Mouse (Mus musculus) bone marrow macrophage, adult 2 months (primary cell): Measurements from ENCODE around the gene Klhl5. TPM values are rescaled to one million over a fixed set of nuclear protein-coding genes. Genes with fewer than 3 reads are reported as not detected.

Experiments
- H3K27ac ChIP-seq: 2 replicates; pipeline ENCODE4 v1.5.1; 2012; ENCODE audit warnings: low read depth, low read length; ENCODE audit not compliant: insufficient read depth
- H3K4me1 ChIP-seq: 2 replicates; pipeline ENCODE4 v1.6.1; 2012; ENCODE audit warnings: low read length; ENCODE audit not compliant: control insufficient read depth, insufficient read depth
- H3K4me3 ChIP-seq: 2 replicates; pipeline ENCODE4 v1.5.1; 2012; ENCODE audit warnings: mild to moderate bottlenecking, low read length, moderate library complexity; ENCODE audit not compliant: insufficient read depth
- CTCF ChIP-seq: IDR thresholded peaks from 2 replicates; pipeline ENCODE4 v1.5.1; 2012; ENCODE audit warnings: low read depth, mild to moderate bottlenecking, low read length, moderate library complexity
- POLR2A ChIP-seq: IDR thresholded peaks from 2 replicates; pipeline ENCODE4 v1.6.1; 2012; ENCODE audit warnings: mild to moderate bottlenecking, low read depth, low read length, borderline replicate concordance
- polyA plus RNA-seq: library from polyadenylated mRNA; stranded (reverse); fragments of >200 nt; gene quantifications from 2 replicates; pipeline ENCODE4 v1.2.4, GENCODE M21; 2012; ENCODE audit not compliant: missing spikeins, insufficient read depth, insufficient read length

Klhl5 gene
- polyA plus RNA-seq, 1 experiment, result 58.8 TPM

DNA sequence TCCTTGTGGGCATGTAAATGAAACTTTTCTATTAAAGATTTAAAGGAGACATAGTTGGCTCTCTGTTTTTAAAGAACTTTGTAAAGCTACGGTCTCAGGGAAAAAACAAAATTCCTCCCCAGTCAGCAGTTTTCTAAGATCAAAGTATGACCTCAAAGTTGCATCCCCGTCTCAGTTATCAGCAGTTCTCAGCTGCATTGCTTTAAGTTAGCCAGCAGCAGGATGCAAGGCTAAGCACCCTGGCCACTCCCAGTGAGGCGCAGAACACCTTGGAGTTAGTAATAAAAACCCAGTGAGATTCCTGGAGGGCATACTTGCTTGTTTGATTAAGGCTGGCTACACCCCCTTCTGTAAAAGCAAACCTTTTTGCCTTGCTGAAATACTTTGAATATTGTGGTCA, 30.6 kb upstream of the Klhl5 start:
- H3K27ac ChIP-seq, result no peak overlapping the region
- no peak for TF ChIP-seq POLR2A
- TF ChIP-seq CTCF, result no peak
- H3K4me3 ChIP-seq, result no peak overlapping the region
- H3K4me1 ChIP-seq, result peaks cover 6% of the 10 kb centered on the region

DNA sequence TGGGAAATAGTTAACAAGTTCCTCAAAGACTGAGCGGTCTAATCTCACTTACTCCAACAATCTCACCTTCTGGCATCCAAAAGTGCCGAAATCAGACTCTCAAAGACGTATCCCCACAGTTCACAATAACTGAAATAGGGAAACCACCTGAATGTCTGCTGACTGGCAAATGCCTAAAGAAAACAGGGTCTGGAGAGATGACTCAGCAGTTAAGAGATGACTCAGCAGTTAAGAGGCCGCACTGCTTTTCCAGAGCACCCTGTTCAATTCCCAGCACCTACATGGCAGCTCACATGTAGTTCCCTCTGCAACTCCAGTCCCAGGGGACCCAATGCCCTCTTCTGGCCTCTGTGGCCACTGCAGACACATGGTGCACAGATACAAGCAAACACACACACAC, 29.3 kb upstream of the Klhl5 start:
- Histone ChIP-seq H3K4me3 (no peak overlapping the region), H3K27ac (no peak overlapping the region), H3K4me1 (peaks cover 6% of the 10 kb centered on the region)
- TF ChIP-seq POLR2A, result no peak
- TF ChIP-seq CTCF, result no peak

DNA sequence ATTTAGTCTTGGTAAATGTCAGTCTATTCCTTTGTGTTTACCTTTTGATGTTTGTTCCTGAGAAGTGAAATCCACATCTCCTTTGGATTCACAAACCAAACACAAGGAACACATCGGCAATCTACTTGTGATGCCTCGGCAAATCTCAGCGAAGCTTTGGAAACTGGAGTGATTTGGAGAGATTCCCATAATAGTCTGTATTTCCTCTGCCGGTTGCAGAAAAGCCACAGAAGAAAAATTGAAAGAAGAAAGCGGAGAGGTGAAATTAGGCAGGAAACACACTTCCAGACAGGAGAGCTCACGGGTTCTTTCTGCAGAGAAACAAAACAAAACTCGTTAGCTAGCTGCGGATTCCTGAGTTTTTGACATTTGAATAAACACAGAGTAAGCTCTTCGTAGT, 27.5 kb upstream of the Klhl5 start:
- H3K4me1 ChIP-seq, result peaks cover 8% of the 10 kb centered on the region

GRCm38 (mm10) chr5:65081836-65082235, 25.5 kb upstream of the Klhl5 start:
- no peak overlapping the region for H3K4me3 ChIP-seq
- H3K27ac ChIP-seq, result no peak overlapping the region
- TF ChIP-seq POLR2A, result no peak
- TF ChIP-seq CTCF, result no peak
- peaks cover 16% of the 10 kb centered on the region for H3K4me1 ChIP-seq

More for the DNA sequence above, 27.5 kb upstream of the Klhl5 start:
- TF ChIP-seq POLR2A (no peak), CTCF (no peak)
- no peak overlapping the region for H3K27ac ChIP-seq
- H3K4me3 ChIP-seq, result no peak overlapping the region

GRCm38 (mm10) chr5:65086522-65086921, 20.8 kb upstream of the Klhl5 start:
- Histone ChIP-seq H3K4me3 (no peak overlapping the region), H3K4me1 (peaks cover 36% of the 10 kb centered on the region), H3K27ac (no peak overlapping the region)
- TF ChIP-seq CTCF, result no peak
- TF ChIP-seq POLR2A, result no peak

GRCm38 (mm10) chr5:65089707-65090106, 17.6 kb upstream of the Klhl5 start:
- Histone ChIP-seq H3K4me1 (peaks cover 39% of the 10 kb centered on the region), H3K27ac (no peak overlapping the region), H3K4me3 (no peak overlapping the region)
- TF ChIP-seq POLR2A (no peak), CTCF (no peak)

GRCm38 (mm10) chr5:65091184-65091858, 16.0 kb upstream of the Klhl5 start:
- Histone ChIP-seq H3K27ac (peak overlapping the region; percentile 70), H3K4me3 (peak overlapping the region; percentile 69), H3K4me1 (peaks cover 35% of the 10 kb centered on the region)
- TF ChIP-seq CTCF, result no peak
- no peak for TF ChIP-seq POLR2A

GRCm38 (mm10) chr5:65091921-65092320, 15.4 kb upstream of the Klhl5 start, which contains the start of gene Tmem156:
Gene Tmem156, minus strand, starts transcription at chr5:65092132.
- H3K4me1 ChIP-seq, result peaks cover 29% of the 10 kb centered on the region
- H3K4me3 ChIP-seq, result peak within 1 kb of the TSS; percentile 69
- H3K27ac ChIP-seq, result peak within 1 kb of the TSS; percentile 70

GRCm38 (mm10) chr5:65093769-65094168, 13.6 kb upstream of the Klhl5 start:
- Histone ChIP-seq H3K4me3 (no peak overlapping the region), H3K4me1 (peaks cover 13% of the 10 kb centered on the region), H3K27ac (no peak overlapping the region)
- no peak for TF ChIP-seq POLR2A
- TF ChIP-seq CTCF, result no peak

More at GRCm38 (mm10) chr5:65091921-65092320, 15.4 kb upstream of the Klhl5 start, which contains the start of gene Tmem156:
- TF ChIP-seq POLR2A, result no peak
- no peak for TF ChIP-seq CTCF

DNA sequence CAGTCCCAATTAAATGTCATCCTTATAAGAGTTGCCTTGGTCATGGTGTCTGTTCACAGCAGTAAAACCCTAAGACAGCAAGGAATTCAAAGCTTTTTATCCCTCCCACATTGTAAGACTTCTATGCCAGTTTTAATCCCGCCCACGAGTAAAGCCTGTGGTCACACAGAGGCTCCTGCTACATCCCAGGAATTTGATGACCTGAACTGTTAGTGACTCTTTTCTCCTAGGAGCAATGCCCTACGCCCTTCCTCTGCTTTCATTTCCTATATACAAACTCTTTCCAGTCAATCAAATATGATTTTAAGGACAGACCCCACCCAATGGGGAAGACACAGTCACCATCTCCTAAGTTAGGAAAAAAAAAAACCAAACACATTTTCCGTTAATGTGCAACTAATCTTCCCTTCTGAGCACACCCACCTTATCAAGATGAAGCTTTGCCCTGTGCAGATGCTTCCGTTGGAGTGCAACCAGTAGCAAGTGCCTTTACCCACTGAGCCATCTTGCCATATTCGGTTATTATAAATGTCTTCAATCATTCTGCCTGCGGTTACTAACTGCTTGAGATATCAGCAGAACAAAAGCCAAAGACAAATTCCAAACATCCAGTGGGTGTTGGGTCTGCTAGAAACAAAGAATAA, 12.3 kb upstream of the Klhl5 start:
- Histone ChIP-seq H3K4me3 (no peak overlapping the region), H3K27ac (no peak overlapping the region), H3K4me1 (peaks cover 6% of the 10 kb centered on the region)
- TF ChIP-seq CTCF (no peak), POLR2A (no peak)

- H3K27ac ChIP-seq, result no peak overlapping the region
- H3K4me1 ChIP-seq, result peaks cover 6% of the 10 kb centered on the region
- TF ChIP-seq POLR2A (no peak), CTCF (no peak)
- no peak overlapping the region for H3K4me3 ChIP-seq
Observed at GRCm38 (mm10) chr5:65096082-65096481, 11.3 kb upstream of the Klhl5 start.
